In the genomic region with DNA sequence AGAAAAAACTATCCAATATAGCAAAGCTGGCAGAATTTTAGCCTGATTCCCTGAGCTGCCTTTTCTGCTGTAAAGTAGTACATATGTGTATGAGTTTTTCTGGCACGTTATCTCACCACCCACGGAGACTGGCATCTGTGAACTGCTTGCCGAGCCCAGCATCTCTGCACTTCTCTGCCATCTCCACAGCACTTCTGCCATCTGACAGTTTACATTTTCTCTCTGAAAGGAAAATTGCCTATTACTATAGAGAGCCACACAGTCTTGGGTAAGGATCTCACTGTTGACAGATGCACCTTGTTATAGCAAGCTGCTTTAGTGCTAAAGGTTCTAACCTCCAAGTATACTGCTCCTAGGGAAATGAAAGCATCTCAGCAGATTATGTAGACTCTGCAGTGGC, we compare ENCODE assay signal across 11 mouse cellular contexts. TPM values are rescaled to one million over a fixed set of nuclear protein-coding genes. Genes with fewer than 3 reads are reported as not detected.
DNase-seq lines count a peak whose midpoint lies in the region; ATAC-seq lines count a peak whose summit lies in the region.
"Had no signal": no experiment of that assay in that cellular context is flagged by ENCODE, and none has a peak within 500 bp of the region (broad histone marks: within the 10 kb centered on the region; RNA-seq: fewer than 3 reads in every experiment).

No protein-coding gene starts in this region.

- H3K36me3 ChIP-seq in forebrain, embryonic 13.5 days (ENCODE audit: poor library complexity, severe bottlenecking): no peaks in the 10 kb centered on the region
- no peaks in the 10 kb centered on the region for H3K36me3 ChIP-seq in forebrain, embryonic 11.5 days (ENCODE audit: control insufficient read depth, insufficient read depth, low read length)
- H3K36me3 ChIP-seq in forebrain, embryonic 16.5 days (ENCODE audit: control insufficient read depth, insufficient read depth): no peaks in the 10 kb centered on the region
- no peaks in the 10 kb centered on the region for H3K36me3 ChIP-seq in kidney, embryonic 16.5 days (ENCODE audit: insufficient read depth, low read length)
- no peaks in the 10 kb centered on the region for H3K36me3 ChIP-seq in liver, embryonic 12.5 days
- H3K36me3 ChIP-seq: heart, embryonic 12.5 days; stomach, embryonic 15.5 days had no signal

- no peaks in the 10 kb centered on the region for H3K9me3 ChIP-seq in forebrain, embryonic 13.5 days (replicated peaks)
- no peaks in the 10 kb centered on the region for H3K9me3 ChIP-seq in forebrain, embryonic 11.5 days (ENCODE audit: control insufficient read depth, low read length)
- no peaks in the 10 kb centered on the region for H3K9me3 ChIP-seq in forebrain, embryonic 16.5 days (ENCODE audit: control insufficient read depth, low read length)
- no peaks in the 10 kb centered on the region for H3K9me3 ChIP-seq in kidney, embryonic 16.5 days (ENCODE audit: low read length)
- no peaks in the 10 kb centered on the region for H3K9me3 ChIP-seq in liver, embryonic 12.5 days (replicated peaks)
- H3K9me3 ChIP-seq: heart, embryonic 12.5 days; stomach, embryonic 15.5 days had no signal

- no peak overlapping the region for H3K9ac ChIP-seq in forebrain, embryonic 13.5 days
- H3K9ac ChIP-seq in forebrain, embryonic 11.5 days (ENCODE audit: low read length): no peak overlapping the region
- H3K9ac ChIP-seq in forebrain, embryonic 16.5 days (replicated peaks; ENCODE audit: low read depth, low read length): no peak overlapping the region
- H3K9ac ChIP-seq in kidney, embryonic 16.5 days (replicated peaks; ENCODE audit: low read length): no peak overlapping the region
- H3K9ac ChIP-seq in liver, embryonic 12.5 days: no peak overlapping the region
- H3K9ac ChIP-seq: heart, embryonic 12.5 days; stomach, embryonic 15.5 days had no signal

- H3K4me1 ChIP-seq in forebrain, embryonic 13.5 days: no peaks in the 10 kb centered on the region
- no peaks in the 10 kb centered on the region for H3K4me1 ChIP-seq in forebrain, embryonic 11.5 days (replicated peaks; ENCODE audit: control insufficient read depth, insufficient read depth, low read length)
- H3K4me1 ChIP-seq in forebrain, embryonic 16.5 days (replicated peaks; ENCODE audit: control insufficient read depth, insufficient read depth, low read length): peaks cover 8% of the 10 kb centered on the region
- H3K4me1 ChIP-seq in kidney, embryonic 16.5 days (ENCODE audit: insufficient read depth, low read length): no peaks in the 10 kb centered on the region
- no peaks in the 10 kb centered on the region for H3K4me1 ChIP-seq in liver, embryonic 12.5 days
- H3K4me1 ChIP-seq: heart, embryonic 12.5 days; stomach, embryonic 15.5 days had no signal

- peak; percentile 97 for ATAC-seq in forebrain, embryonic 13.5 days
- no peak for ATAC-seq in forebrain, embryonic 11.5 days (replicated peaks; ENCODE audit: low FRiP score)
- ATAC-seq in forebrain, embryonic 16.5 days: peak; percentile 97
- ATAC-seq in kidney, embryonic 16.5 days (ENCODE audit: low FRiP score, low TSS enrichment): no peak
- no peak for ATAC-seq in liver, embryonic 12.5 days

- no peak overlapping the region for H3K27ac ChIP-seq in forebrain, embryonic 13.5 days
- no peak overlapping the region for H3K27ac ChIP-seq in forebrain, embryonic 11.5 days (ENCODE audit: low read depth, low read length)
- peak overlapping the region; percentile 83 for H3K27ac ChIP-seq in forebrain, embryonic 16.5 days (ENCODE audit: low read length)
- H3K27ac ChIP-seq in kidney, embryonic 16.5 days (ENCODE audit: low read length): no peak overlapping the region
- no peak overlapping the region for H3K27ac ChIP-seq in liver, embryonic 12.5 days
- H3K27ac ChIP-seq: stomach, embryonic 15.5 days had no signal

- no peak for DNase-seq in forebrain, embryonic 11.5 days (ENCODE audit: low spot score)
- peak; percentile 23 to 36 for DNase-seq in layer of hippocampus, postnatal 25 days (ENCODE audit: extremely low spot score in 1 of 2, low spot score in 1 of 2)
- peak; percentile 79 to 91 for DNase-seq in right cerebral cortex, postnatal 10 days (ENCODE audit: low spot score in 2 of 2)
- no peak for DNase-seq in c-Kit-positive CD71-positive TER-119-positive erythroid progenitor cells, embryonic 14.5 days (ENCODE audit: low spot score)
- DNase-seq: adrenal gland, postnatal 36 days had no signal

- H3K27me3 ChIP-seq in forebrain, embryonic 13.5 days: no peaks in the 10 kb centered on the region
- H3K27me3 ChIP-seq in forebrain, embryonic 11.5 days (ENCODE audit: control insufficient read depth, insufficient read depth, low read length): no peaks in the 10 kb centered on the region
- H3K27me3 ChIP-seq in forebrain, embryonic 16.5 days (replicated peaks; ENCODE audit: control insufficient read depth, insufficient read depth, low read length): no peaks in the 10 kb centered on the region
- H3K27me3 ChIP-seq in kidney, embryonic 16.5 days (ENCODE audit: insufficient read depth, low read length): no peaks in the 10 kb centered on the region
- H3K27me3 ChIP-seq in liver, embryonic 12.5 days (replicated peaks): no peaks in the 10 kb centered on the region
- H3K27me3 ChIP-seq: heart, embryonic 12.5 days; stomach, embryonic 15.5 days had no signal

- no peak overlapping the region for H3K4me3 ChIP-seq in forebrain, embryonic 13.5 days
- no peak overlapping the region for H3K4me3 ChIP-seq in forebrain, embryonic 11.5 days (ENCODE audit: low read depth, low read length)
- no peak overlapping the region for H3K4me3 ChIP-seq in forebrain, embryonic 16.5 days (replicated peaks; ENCODE audit: low read length)
- no peak overlapping the region for H3K4me3 ChIP-seq in kidney, embryonic 16.5 days (ENCODE audit: low read length)
- H3K4me3 ChIP-seq in liver, embryonic 12.5 days: no peak overlapping the region
- H3K4me3 ChIP-seq: heart, embryonic 12.5 days; stomach, embryonic 15.5 days had no signal

- no peak overlapping the region for H3K4me2 ChIP-seq in forebrain, embryonic 13.5 days
- H3K4me2 ChIP-seq in forebrain, embryonic 11.5 days (ENCODE audit: low read depth, low read length, severe bottlenecking): no peak overlapping the region
- H3K4me2 ChIP-seq in forebrain, embryonic 16.5 days (ENCODE audit: low read length): no peak overlapping the region
- H3K4me2 ChIP-seq in kidney, embryonic 16.5 days (replicated peaks; ENCODE audit: low read depth, low read length): no peak overlapping the region
- no peak overlapping the region for H3K4me2 ChIP-seq in liver, embryonic 12.5 days
- H3K4me2 ChIP-seq: heart, embryonic 12.5 days; stomach, embryonic 15.5 days had no signal

- 77% methylated on average over 3 of the region's 3 CpGs for WGBS in forebrain, embryonic 13.5 days
- 84% methylated on average over 3 of the region's 3 CpGs for WGBS in forebrain, embryonic 11.5 days
- 49% methylated on average over 3 of the region's 3 CpGs for WGBS in forebrain, embryonic 16.5 days
- 86% methylated on average over 3 of the region's 3 CpGs for WGBS in kidney, embryonic 16.5 days
- WGBS in liver, embryonic 12.5 days (ENCODE audit: insufficient replicate concordance): 69% methylated on average over 3 of the region's 3 CpGs

RNA-seq across cellular contexts. Expression of a gene that starts 48.5 kb away (rescaled TPM):
- polyA plus RNA-seq in forebrain, embryonic 13.5 days (2015; fragmentation: Nextera tagmentation; extraction: Ambion mirVana): 42.5 and 52.1 TPM in 2 replicates
- 13.0 and 15.0 TPM in 2 replicates for polyA plus RNA-seq in forebrain, embryonic 11.5 days (2014; fragmentation: Nextera tagmentation; extraction: Ambion mirVana)
- polyA plus RNA-seq in forebrain, embryonic 16.5 days (2015; fragmentation: Nextera tagmentation; extraction: Ambion mirVana): 95.9 and 109 TPM in 2 replicates
- 10 to 100 TPM; 77.5 to 85.6 TPM for total RNA-seq in layer of hippocampus, postnatal 25 days (2021)
- 6.9 and 7.4 TPM in 2 replicates for polyA plus RNA-seq in kidney, embryonic 16.5 days (2015; fragmentation: Nextera tagmentation; extraction: Ambion mirVana)
- polyA plus RNA-seq in liver, embryonic 12.5 days (2016; fragmentation: Nextera tagmentation; extraction: Ambion mirVana): 0.53 and 0.86 TPM in 2 replicates

Comparison
In these comparisons a context has a peak if more than half of its experiments do, and no peak if none do; other contexts are left out.
1. ATAC-seq: peak in forebrain, embryonic 13.5 days (single experiment) and forebrain, embryonic 16.5 days (single experiment); none in forebrain, embryonic 11.5 days (single experiment), kidney, embryonic 16.5 days (single experiment) and liver, embryonic 12.5 days (single experiment).
2. DNase-seq: peak in layer of hippocampus, postnatal 25 days (2 of 2) and right cerebral cortex, postnatal 10 days (2 of 2); none in forebrain, embryonic 11.5 days (single experiment) and c-Kit-positive CD71-positive TER-119-positive erythroid progenitor cells, embryonic 14.5 days (single experiment).